Mouse (Mus musculus) kidney, adult 2 months (tissue): ENCODE results near the gene Ccdc63.

ENCODE experiments used
- CTCF ChIP-seq: fragments of 200-500 bp; conservative IDR thresholded peaks from 2 replicates; pipeline ENCODE4 v1.5.1; 2011; ENCODE audit warnings: low read depth, mild to moderate bottlenecking, control low read depth, low read length, moderate library complexity, mixed read lengths; ENCODE audit not compliant: insufficient read depth, insufficient read length
- POLR2A ChIP-seq: fragments of 200-500 bp; IDR thresholded peaks from one replicate; pipeline ENCODE4 v1.6.1; 2011; ENCODE audit warnings: low read depth, low read length, control low read depth

GRCm38 (mm10) chr5:122111091-122111932 lies 29.3 kb downstream of the Ccdc63 start:
- TF ChIP-seq CTCF (no peak), POLR2A (no peak)
